Mouse (Mus musculus) brain, adult 2 months (tissue): Measurements from ENCODE around the gene Foxp3.

Source experiments
- DNase-seq: peaks from one replicate; pipeline ENCODE4 v3.0.0; 2011; ENCODE audit warnings: low read depth, low spot score

Foxp3 gene

DNA sequence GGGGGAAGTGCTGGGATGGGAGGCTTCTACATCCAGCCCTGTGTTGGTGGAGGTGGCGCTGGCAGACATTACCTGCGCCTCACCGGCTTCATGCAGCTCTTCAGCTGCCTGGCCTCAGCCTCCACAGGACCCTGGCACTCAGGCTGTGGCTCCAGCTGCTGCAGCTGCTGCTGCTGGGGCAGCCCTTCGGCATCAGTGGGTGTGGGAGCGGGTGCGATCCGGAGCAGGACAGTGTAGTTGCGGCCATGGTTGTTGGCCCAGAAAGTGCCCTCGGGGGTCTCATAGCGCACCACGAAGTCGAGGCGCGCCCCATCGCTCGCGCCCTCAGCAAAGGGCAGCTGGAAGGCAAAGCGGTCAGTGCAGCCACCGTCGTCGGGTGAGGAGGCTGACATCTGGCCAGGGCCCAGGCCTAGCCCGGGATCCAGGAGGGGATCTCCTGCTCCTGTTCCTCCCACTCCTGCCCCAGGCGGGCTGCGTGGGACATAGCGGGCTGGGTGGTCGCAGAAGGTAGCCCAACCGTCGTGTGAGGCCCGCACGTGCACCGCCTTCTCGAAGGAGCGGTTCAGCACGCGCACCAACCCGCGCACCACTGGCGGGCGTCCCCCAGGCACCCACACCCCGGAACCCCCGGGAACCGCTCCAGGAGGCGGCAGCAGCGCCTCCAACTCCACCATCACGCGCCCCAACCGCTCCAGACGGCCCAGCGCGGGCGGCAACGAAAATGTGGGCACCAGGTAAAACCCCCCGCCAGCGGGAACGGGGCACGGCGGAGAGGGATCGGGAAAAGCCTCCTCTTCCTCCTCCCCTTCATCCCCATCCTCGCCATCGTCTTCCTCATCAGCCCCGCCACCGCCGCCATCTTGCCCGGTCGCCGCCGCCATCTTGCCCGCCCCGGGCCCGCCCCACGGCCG lies at the start of gene Foxp3:
TSS of gene Foxp3 (plus strand) at position 469 of the 911 bp plus-strand sequence.
- DNase-seq: no peak

DNA sequence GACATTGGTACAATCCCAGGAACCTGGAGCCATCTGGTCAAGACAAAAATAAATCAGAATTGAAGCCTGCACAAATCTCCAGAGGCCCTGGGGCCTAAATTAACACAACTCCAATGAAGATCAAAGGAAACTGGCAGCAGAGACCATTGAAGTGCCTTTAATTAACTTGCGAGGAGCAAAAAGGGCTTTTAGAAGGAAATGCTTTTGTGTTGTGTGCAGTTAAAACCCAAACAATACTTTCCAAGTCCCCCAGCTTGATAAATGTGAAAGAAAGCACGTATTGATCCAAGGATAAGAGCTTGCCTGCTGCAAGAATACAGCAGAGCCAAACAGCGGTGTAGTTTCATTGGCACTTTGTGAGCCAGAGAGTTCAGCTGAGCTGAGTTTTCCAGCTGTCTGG lies 48.5 kb upstream of the Foxp3 start:
- DNase-seq: peak; percentile 9

DNA sequence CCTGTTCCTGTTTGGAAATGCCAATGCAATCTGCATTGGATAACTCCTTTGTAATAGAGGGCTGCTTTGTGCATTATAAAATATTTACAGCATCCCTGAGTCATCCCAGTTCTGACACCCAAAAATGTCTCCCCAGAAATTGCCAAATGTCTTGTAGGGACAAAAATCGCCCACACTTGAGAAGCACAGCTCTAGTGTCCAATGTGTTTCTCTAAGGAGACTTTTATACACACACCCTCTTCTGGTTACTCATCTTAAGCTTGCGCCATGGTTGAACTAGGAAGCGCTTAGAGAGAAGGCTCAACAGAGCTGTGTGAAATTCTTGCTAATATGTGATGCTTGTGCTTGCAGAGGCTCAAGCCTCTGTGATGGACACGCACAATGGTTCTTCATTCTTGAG lies 20.0 kb upstream of the Foxp3 start:
- peak; percentile 49 for DNase-seq

DNA sequence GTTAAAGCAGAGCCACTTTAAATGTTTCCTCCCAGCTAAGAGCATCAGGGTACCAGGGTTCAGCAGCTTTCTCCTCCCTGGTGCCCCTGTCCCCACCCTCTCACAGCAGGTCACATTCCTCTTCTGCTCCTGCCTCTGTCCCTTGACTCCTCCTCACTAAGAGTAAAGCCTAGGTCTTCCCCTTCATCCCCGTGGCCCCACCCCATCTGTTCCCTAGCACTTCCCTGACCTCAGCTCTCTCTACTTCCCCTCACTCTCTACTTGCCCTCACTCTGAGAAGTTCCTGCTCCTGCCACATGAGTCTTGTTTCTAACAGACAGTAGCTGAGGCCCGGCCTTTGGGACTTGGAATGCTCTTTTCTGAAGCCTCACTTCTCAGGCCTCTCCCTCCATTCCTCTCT lies 10.4 kb upstream of the Foxp3 start:
- DNase-seq: no peak

DNA sequence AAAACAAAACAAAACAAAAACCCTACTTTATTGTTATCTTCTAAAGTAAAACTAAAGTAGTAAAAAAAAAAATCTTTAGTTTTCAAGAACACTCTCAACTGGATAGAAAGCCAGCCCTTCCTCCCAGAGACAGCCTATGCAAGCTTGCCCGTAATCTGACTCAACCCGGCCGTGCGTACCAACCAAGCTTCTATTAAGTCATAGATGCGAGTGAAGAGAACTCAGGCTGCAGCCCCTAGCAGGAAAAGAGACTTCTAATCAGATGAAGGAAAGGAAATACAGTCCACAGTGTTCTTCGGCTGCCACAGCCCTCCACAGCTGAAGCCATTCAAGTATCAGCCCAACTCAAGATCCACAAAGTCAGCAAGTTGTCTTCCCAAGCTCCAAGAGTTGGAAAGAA lies 7.1 kb upstream of the Foxp3 start:
- DNase-seq: no peak

DNA sequence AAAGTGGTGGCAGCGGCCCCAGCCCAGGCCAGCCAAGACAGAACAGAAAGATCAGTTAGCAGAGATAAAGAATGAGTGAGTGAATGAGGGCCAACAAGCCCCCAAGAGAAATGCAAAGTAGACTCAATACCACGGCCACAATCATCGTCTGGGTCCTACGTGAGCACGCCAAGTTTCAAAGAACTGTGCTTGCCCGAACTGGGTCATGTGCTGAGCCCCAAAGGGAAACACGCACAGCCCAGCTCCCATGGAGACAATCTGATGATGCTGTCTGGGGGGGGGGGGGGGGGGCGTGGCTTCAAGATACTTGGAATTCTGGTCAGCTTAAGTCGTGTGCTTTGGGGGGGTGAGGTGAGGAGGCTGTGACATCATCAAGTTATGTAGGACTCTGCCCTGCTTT lies 6.0 kb upstream of the Foxp3 start:
- DNase-seq: no peak

DNA sequence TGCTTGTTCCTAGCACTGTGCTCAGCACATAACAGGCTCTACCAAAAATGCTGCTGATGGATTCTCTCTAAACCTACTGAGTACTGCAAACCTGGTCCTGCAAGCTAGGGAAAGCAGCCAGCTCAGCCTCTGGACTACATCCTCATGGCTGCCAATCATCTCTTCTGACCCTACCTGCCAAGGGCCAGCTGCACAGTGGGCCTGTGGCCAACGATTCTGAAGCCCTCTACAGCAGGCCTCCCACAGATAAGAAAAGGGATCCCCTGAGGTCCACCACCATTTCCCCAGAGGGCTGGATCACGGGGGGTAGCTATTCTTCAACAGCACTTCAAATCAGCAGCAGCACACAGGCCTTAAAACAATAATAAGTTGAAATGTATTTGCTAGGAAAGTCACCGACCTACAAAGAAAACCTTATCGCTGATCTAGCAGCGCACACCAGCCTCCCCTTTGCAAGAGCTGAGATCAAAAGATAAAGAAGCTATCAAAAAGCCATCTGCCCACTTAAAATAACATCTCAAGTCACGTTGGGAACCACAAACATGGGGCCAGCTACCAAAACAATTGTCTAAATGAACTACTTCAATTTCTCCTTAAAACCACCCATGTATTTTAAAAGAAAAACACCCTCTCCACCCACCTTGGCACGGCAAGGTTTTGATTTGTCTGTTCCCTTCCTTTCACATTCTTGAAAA lies 2.8 kb upstream of the Foxp3 start:
- DNase-seq: no peak

DNA sequence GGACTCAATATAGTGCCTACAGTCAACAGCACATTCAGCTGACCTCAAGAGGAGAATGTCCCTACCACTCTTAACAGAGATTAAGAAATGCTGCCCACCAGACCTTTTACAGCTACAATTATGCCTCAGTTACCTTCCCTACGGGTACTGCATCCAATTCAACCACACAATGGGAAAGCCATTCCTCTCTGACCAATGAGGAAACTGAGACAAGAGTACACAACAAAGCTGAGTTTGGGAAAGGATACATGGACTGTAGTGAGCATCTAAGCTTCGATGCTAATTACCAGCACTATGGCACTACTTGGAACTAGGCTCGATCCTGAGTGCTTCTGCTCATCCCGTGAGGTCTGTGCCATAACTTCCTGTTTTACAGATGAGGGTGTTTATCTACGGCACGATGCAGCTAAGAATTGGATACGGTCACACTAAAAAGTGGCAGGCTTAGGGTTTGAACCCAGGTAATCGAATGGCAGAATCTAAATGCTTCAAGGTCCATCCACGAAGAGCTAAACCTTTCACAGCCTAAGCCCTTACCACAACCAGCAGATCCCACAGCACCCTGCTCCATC lies 1.8 kb upstream of the Foxp3 start:
- DNase-seq: no peak

DNA sequence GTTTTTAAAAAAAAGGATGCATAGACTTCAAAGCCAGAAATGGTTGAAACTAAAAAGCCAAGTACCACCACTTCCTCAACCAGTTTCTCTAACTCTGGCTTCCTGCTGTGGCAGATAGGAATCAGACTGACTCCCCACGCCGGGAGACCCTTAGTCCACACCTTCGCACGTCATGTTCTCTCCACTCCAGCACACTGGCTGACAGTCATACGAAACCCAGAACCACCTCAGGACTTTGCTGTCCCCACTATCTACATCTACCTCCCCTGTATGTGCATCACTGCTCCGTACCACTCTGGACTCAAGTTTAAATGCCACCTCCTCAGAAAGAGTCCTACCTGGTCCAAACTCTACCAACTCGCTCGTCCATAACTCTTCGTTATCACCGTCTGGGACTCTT lies 978 bp upstream of the Foxp3 start:
- DNase-seq: no peak

DNA sequence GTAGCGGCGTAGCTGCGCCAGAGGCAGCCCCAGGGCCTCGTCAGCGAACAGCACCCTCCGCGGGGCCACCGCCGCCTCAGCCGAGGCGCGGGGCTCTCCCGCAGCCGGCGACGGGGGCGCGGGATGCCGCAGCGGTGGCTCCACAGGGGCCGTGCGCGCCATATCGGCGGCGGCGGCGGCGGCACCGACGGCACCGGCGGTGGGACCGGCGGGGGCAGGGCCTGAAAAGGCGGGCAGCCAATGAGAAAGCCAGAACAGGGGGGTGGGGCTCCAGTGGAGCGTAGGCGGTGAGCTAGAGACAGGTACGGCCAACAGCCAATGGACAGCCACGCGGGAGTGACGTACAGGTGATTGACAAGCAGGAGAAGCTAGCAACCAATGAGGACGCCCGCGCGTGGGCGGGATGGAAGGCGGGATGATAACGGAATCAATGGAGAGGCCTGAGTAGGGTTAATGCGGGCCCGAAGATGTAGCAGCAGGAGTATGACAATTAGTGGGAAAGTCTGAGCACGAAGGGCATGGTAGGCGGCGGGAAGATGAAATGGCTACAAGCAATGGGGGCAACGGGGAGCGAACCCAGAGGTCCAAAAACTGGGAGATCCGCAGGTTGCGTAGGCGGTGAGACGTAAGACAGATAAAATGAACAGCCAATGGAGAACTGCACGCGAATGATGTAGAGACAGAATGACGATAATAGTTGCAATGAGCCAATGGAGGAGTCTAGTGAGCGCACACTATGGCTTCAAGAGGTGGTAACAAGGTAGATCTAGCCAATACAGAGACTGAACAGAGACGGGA lies 842 bp downstream of the Foxp3 start, which contains the start of gene Ppp1r3f:
TSS of gene Ppp1r3f (minus strand) at position 197 of the 798 bp plus-strand sequence.
- DNase-seq: peak; percentile 99

DNA sequence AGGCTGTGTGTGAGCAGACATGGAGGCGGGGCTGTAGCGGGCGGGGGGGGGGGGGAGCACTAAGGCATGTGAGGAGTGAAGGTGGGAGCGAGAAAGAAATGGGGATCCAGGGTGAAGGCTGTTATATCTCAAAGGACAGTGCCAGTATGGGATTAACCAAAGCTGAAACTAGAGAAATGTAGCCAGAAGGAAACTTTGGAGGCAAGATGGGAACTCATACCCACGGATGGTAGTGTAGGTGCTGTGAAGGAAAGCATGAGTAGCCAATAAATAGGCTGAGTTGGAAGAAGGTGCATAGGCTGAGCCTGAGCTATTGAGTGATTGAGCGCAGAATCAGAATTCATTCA lies 1.4 kb downstream of the Foxp3 start:
- no peak for DNase-seq

DNA sequence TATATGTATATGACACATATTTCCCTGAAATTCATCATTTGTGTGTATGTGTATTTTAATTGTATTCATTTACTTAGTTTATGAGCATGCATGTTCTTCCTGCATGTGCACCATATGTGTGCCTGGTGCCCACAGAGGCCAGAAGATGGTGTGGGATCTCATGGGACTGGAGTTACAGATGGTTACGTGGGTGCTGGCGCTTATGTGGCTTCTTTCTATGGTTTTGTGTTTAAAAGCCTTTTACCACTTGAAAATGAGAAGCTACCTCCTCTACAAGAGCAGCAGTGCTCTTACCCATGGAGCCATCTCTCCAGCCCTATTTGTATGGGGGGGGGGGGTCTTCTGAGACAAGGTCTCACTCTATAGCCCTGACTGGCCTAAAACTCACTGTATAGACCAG lies 7.7 kb downstream of the Foxp3 start:
- DNase-seq: peak; percentile 47

DNA sequence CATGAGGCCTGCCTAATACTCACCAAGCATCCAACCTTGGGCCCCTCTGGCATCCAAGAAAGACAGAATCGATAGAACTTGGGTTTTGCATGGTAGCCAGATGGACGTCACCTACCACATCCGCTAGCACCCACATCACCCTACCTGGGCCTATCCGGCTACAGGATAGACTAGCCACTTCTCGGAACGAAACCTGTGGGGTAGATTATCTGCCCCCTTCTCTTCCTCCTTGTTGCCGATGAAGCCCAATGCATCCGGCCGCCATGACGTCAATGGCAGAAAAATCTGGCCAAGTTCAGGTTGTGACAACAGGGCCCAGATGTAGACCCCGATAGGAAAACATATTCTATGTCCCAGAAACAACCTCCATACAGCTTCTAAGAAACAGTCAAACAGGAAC lies 10.4 kb downstream of the Foxp3 start:
- DNase-seq: no peak

DNA sequence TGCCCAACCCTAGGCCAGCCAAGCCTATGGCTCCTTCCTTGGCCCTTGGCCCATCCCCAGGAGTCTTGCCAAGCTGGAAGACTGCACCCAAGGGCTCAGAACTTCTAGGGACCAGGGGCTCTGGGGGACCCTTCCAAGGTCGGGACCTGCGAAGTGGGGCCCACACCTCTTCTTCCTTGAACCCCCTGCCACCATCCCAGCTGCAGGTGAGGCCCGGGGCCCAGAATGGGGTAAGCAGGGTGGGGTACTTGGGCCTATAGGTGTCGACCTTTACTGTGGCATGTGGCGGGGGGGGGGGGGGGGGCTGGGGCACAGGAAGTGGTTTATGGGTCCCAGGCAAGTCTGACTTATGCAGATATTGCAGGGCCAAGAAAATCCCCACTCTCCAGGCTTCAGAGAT lies 12.9 kb downstream of the Foxp3 start:
- no peak for DNase-seq

DNA sequence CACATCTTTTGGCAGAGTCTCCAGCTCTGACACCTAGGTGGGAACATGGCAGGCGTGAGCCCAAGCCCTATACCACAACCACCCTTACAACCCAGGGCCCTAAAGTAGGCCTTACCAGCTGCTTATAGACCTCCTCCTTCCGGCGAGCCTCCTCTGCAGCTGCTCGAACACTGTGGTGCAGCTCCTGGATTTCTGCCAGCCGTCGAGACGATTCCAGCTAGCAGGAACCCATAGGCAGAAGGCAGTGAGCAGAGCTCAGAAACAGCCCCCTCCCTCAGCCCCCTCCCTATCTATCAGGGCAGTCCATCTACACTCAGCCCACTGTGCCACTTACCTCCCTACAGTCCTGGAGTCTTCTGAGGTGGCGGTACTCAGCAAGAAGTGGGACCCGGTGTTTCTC lies 21.9 kb downstream of the Foxp3 start:
- peak; percentile 25 for DNase-seq

DNA sequence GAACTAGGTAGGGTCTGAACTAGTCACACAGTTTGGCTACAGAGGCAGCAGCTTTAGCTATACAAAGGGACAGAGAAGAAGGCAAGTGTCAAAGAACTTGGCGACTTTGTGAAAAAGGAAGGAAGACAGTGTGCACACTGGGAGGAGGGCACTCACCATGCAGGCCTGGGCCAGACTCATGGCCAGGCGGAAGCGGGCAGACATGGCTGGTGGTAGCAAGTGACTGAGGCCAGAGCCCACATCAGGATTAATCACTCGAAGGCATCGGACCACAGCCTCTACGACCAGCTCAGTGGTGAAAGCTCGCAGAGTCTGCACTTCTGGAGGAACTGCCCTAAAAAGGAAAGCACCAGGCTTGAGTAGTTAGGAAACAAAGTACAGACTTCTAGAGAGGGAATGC lies 30.6 kb downstream of the Foxp3 start:
- no peak for DNase-seq

DNA sequence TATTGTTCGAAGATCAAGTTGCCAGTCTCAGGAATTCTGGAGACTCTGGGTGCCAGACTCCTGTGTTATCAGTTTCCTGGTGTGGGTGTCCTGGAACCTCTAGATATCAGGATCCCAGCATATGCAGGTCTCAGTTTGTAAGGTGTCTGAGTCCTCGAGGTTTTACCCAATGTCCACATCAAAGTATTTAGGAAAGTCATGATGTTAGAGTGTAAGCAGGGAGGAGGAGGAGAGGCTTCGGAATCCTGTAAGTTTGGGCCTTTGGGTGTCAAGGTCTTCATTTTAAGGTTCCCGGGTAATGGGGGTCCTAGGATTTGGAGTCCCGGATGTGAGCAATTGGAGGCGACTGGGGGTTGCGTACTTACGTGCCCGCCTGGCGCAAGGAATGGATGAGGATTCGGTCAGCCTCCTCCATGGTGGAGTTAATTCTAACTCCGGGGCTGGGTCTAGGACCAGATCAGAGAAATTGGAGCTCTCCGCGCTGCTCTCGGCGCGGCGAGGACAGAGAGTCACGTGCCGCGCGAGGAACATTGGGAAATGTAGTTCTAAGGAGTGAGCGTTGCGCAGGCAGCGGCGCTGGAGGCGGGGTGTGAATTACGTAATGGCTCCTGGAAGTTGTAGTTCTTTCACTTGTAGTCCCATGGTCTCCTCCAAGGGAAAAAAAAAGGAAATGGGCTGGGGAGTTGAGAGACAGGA lies 31.6 kb downstream of the Foxp3 start, which contains the start of gene Ccdc22:
TSS of gene Ccdc22 (minus strand) at position 639 of the 696 bp plus-strand sequence.
- DNase-seq: peak; percentile 95

DNA sequence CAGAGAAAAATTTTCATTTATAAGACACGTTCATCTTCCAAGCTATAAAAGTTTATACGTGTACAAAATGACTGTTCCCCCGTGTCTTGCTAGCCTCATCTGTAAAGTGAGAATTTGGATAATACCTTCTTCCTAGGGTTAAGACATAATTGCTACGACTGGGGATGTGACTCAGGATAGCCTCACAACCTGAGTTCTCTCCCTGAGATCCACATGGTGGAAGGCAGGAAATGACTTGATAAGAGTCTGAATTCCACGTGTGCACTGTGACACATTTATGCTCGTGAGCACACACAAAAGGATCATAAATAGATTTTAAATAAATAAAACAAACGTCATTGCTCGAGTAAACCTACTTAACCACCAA lies 32.1 kb downstream of the Foxp3 start:
- DNase-seq: peak; percentile 12

DNA sequence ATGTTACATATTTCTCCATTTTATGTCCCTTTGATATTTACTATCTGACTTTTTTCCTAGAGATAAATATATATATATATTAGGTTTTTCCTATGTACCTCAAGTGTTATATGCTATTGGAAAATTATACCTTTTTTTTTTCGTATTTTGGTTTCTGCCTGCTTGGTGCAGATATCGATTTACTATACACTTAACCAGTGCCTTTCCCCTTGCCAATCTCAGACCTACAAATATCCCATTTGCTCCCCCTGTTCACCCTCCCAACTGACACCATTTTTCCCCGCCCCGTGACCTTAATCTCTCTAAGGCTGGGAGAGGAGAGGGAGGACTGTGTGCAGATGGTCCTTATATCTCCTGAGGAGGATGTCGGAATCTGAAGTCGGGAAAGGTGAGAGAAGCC lies 33.3 kb downstream of the Foxp3 start, which contains the start of gene Cacna1f:
TSS of gene Cacna1f (plus strand) at position 301 of the 400 bp plus-strand sequence.
- no peak for DNase-seq

DNA sequence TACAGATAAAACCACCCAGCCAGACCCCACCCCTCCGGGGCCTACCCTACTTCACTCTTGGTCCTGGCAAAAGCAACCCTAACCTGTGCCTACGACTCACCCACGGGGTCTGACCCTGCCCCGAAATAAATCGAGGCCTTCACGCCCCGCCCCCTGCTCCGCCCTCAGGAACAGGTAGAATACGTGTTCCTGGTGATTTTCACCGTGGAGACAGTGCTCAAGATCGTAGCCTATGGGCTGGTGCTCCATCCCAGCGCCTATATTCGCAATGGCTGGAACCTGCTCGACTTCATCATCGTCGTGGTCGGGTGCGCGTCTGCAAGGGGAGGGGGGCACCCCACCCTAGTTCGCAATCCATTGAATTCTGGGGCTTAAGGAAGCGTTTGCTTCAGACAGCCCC lies 36.6 kb downstream of the Foxp3 start:
- DNase-seq: peak; percentile 30
